Mouse (Mus musculus) heart, embryonic 10.5 days (tissue): Measurements from ENCODE around the gene Bik. TPM values are rescaled to one million over a fixed set of nuclear protein-coding genes. Genes with fewer than 3 reads are reported as not detected.
A peak's percentile ranks its signal among the peaks of the same experiment; 100 is the strongest.

ENCODE experiments used
- DNase-seq: peaks from one replicate; pipeline ENCODE4 v3.0.0-alpha.2; 2017; ENCODE audit warnings: low spot score
- H3K27ac ChIP-seq: fragments of 300-500 bp; sonication (generic); 2 replicates; pipeline ENCODE4 v1.5.1; 2016; ENCODE audit warnings: mild to moderate bottlenecking
- H3K27me3 ChIP-seq: fragments of 300-500 bp; sonication (generic); 2 replicates; pipeline ENCODE4 v1.6.1; 2016; ENCODE audit warnings: mild to moderate bottlenecking; ENCODE audit not compliant: poor library complexity, insufficient read depth, severe bottlenecking
- H3K36me3 ChIP-seq: fragments of 300-500 bp; sonication (generic); 2 replicates; pipeline ENCODE4 v1.6.1; 2016; ENCODE audit warnings: mild to moderate bottlenecking, moderate library complexity
- H3K4me1 ChIP-seq: fragments of 300-500 bp; sonication (generic); 2 replicates; pipeline ENCODE4 v1.6.1; 2016; ENCODE audit warnings: mild to moderate bottlenecking
- H3K4me3 ChIP-seq: fragments of 300-500 bp; sonication (generic); 2 replicates; pipeline ENCODE4 v1.5.1; 2016; ENCODE audit warnings: mild to moderate bottlenecking, moderate library complexity
- H3K9me3 ChIP-seq: fragments of 300-500 bp; sonication (generic); 2 replicates; pipeline ENCODE4 v1.6.1; 2016; ENCODE audit warnings: mild to moderate bottlenecking, moderate library complexity
- whole genome bisulfite sequencing: fragments of 180-500 bp; shearing (Covaris S2); methylation state at CpG from one replicate; pipeline ENCODE4 v1.1.7; 2016; 5-methylcytosine and 5-hydroxymethylcytosine counted together
- polyA plus RNA-seq: library from polyadenylated mRNA; unstranded; fragments of >200 nt; fragmentation: Nextera tagmentation; extraction: Ambion mirVana; gene quantifications from 2 replicates; pipeline ENCODE4 v1.2.1, GENCODE M21; 2016

Bik gene
- 17.4 and 29.8 TPM in 2 replicates for polyA plus RNA-seq

DNA sequence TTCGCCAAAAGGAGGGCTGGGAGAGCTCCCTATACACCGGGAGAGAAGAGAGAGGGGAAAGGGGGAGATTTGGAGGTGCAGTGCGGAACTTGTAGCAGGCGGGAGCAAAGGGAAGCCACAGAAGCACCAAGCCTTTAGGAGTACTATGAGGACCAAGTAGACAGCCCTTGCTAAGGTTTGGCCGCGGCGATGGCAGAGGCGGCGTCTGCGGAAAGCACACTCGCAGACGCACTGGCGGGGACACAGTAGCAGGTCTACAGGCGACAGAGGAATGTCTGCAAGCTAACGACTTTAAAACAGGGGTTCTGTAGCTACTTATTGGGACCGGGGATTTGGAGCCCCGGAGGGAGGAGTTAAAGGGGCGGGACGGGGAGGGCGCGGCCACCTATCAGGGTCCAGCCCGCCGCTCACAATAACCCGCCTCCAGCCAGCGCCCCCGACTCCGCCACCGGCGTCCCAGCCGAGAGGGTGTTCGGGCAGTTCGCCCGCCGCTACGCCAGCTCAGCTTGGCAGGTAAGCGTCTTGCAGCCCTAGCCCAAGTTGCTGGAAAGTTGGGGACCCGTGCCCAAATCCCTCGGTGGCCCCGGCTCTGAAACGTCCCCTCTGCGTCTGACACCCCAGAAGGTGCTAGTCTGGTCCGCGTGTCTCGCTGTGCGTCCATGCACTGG, at the start of gene Bik:
Gene Bik, plus strand, starts transcription at position 439 of the 668 bp plus-strand sequence.
- Histone ChIP-seq H3K36me3 (peaks cover 12% of the 10 kb centered on the region), H3K27me3 (peaks cover 19% of the 10 kb centered on the region), H3K4me3 (peak within 1 kb of the TSS; percentile 77), H3K9me3 (no peaks in the 10 kb centered on the region), H3K4me1 (peaks cover 93% of the 10 kb centered on the region), H3K27ac (peak within 1 kb of the TSS; percentile 88)
- under 1% methylated on average over 45 of the region's 45 CpGs for WGBS
- DNase-seq, result peak; percentile 91

DNA sequence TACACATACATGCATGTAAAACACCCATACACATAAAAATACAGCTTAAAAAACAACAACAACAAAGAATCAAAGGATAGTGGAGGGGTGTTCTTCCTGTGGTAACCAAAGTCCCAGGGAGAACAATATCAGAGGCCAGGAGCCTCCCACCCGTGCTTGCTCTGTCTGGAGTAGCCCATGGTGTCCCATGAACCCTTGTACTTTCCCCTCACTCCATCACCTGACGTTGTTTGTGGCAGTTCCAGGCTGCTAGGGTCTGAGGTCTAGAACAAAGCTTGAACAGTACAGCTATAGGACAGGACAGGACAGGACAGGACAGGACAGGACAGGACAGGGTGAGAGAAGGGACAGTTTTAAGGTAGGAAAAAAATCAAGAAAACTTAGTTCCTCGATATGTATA, 48.6 kb upstream of the Bik start:
- Histone ChIP-seq H3K27ac (no peak overlapping the region), H3K27me3 (peaks cover 4% of the 10 kb centered on the region; the same call in 1 of the 2 replicates), H3K4me1 (peaks cover 34% of the 10 kb centered on the region), H3K36me3 (no peaks in the 10 kb centered on the region), H3K9me3 (no peaks in the 10 kb centered on the region), H3K4me3 (no peak overlapping the region)
- no peak for DNase-seq
- WGBS, result 68% methylated on average over 3 of the region's 3 CpGs

DNA sequence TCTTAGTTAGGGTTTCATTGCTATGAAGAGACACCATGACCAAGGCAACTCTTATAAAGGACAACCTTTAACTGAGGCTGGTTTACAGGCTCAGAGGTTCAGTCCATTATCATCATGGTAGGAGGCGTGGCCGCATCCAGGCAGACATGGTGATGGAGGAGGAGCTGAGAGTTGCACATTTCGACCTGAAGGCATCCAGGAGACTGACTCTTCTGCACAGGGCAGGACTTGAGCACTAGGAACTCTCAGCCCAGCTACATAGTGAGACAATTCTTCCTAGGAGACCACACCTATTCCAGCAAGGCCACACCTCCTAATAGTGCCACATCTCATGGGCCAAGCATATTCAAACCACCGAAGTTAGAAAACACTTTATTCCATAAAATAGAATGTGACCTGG, 46.8 kb upstream of the Bik start:
- WGBS, result 83% methylated on average over 4 of the region's 4 CpGs
- Histone ChIP-seq H3K9me3 (no peaks in the 10 kb centered on the region), H3K4me1 (peaks cover 21% of the 10 kb centered on the region), H3K36me3 (peaks cover 8% of the 10 kb centered on the region; the same call in 1 of the 2 replicates), H3K4me3 (no peak overlapping the region), H3K27ac (no peak overlapping the region), H3K27me3 (peaks cover 4% of the 10 kb centered on the region; the same call in 1 of the 2 replicates)
- no peak for DNase-seq

GRCm38 (mm10) chr15:83481236-83481780, 45.4 kb upstream of the Bik start:
- no peaks in the 10 kb centered on the region for H3K9me3 ChIP-seq
- peaks cover 21% of the 10 kb centered on the region for H3K4me1 ChIP-seq
- no peak overlapping the region for H3K4me3 ChIP-seq
- 66% methylated on average over 10 of the region's 10 CpGs for WGBS
- no peak for DNase-seq
- H3K27me3 ChIP-seq, result peaks cover 4% of the 10 kb centered on the region; the same call in 1 of the 2 replicates
- H3K27ac ChIP-seq, result no peak overlapping the region
- peaks cover 17% of the 10 kb centered on the region; the same call in 1 of the 2 replicates for H3K36me3 ChIP-seq

DNA sequence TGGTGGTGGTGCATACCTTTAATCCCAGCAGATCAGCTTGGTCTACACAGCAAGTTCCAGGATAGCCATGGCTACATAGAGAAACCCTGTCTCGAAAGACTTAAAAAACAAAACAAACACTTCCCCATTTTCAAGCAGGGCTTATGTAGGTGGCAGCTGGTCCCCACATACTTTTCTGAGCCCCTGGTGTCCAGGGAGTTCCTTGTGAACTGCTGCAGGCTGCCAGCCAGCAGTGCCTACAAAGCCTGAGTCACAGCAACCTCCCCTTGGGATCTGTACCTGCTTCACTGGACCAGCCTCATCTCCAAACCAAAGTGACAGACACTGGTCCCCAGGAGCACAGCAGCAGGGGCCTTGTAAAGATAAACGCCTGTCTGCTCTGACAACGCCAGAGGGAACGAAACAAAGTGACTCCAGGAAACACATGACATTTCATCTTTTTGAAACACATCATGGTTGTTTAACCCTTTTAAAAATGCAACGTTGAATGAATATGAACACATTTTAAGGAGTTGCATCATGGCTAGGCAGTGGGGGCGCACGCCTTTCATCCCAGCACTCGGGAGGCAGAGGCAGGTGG, 43.9 kb upstream of the Bik start:
- Histone ChIP-seq H3K36me3 (peaks cover 19% of the 10 kb centered on the region; the same call in 1 of the 2 replicates), H3K4me1 (peaks cover 23% of the 10 kb centered on the region), H3K27me3 (peaks cover 4% of the 10 kb centered on the region; the same call in 1 of the 2 replicates), H3K4me3 (no peak overlapping the region), H3K27ac (no peak overlapping the region), H3K9me3 (no peaks in the 10 kb centered on the region)
- no peak for DNase-seq
- 69% methylated on average over 8 of the region's 8 CpGs for WGBS

- Histone ChIP-seq H3K36me3 (peaks cover 19% of the 10 kb centered on the region; the same call in 1 of the 2 replicates), H3K4me1 (peaks cover 28% of the 10 kb centered on the region), H3K27ac (no peak overlapping the region), H3K4me3 (no peak overlapping the region), H3K27me3 (peaks cover 4% of the 10 kb centered on the region; the same call in 1 of the 2 replicates), H3K9me3 (no peaks in the 10 kb centered on the region)
- no peak for DNase-seq
- 32% methylated on average over 2 of the region's 2 CpGs for WGBS
These were observed 43.2 kb upstream of the Bik start for GRCm38 (mm10) chr15:83483482-83483881.

DNA sequence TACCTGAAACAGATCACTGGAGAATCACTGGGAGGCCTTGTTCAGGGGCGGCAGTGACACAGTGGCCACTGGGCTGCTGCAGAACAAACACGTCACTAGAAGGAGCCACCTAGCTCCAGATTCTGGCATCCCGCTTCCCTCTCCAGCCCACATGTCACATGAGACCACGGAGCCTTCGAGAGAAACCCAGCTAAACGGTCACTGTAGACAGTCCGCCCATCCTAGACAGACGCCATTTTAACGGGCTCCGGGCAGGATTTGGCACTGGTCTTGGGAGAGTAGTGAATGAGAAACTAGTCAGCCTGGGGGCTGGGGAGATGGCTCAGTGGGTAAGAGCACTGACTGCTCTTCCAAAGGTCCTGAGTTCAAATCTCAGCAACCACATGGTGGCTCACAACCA, 42.4 kb upstream of the Bik start:
- Histone ChIP-seq H3K4me3 (no peak overlapping the region), H3K36me3 (peaks cover 19% of the 10 kb centered on the region; the same call in 1 of the 2 replicates), H3K4me1 (peaks cover 22% of the 10 kb centered on the region), H3K9me3 (no peaks in the 10 kb centered on the region), H3K27ac (no peak overlapping the region), H3K27me3 (peaks cover 4% of the 10 kb centered on the region; the same call in 1 of the 2 replicates)
- 90% methylated on average over 10 of the region's 10 CpGs for WGBS
- DNase-seq, result no peak

GRCm38 (mm10) chr15:83487477-83488115, 39.1 kb upstream of the Bik start:
- no peaks in the 10 kb centered on the region for H3K27me3 ChIP-seq
- H3K36me3 ChIP-seq, result peaks cover 36% of the 10 kb centered on the region; the same call in 1 of the 2 replicates
- peaks cover 20% of the 10 kb centered on the region for H3K4me1 ChIP-seq
- H3K27ac ChIP-seq, result 0 out of 2 replicates have a peak overlapping the region, but pooled peaks have one; percentile 6
- no peak for DNase-seq
- H3K9me3 ChIP-seq, result no peaks in the 10 kb centered on the region
- H3K4me3 ChIP-seq, result no peak overlapping the region
- WGBS, result 56% methylated on average over 9 of the region's 9 CpGs

- H3K27ac ChIP-seq, result peak overlapping the region; percentile 22; the same call in 1 of the 2 replicates
- DNase-seq, result no peak
- no peaks in the 10 kb centered on the region for H3K27me3 ChIP-seq
- no peaks in the 10 kb centered on the region for H3K9me3 ChIP-seq
- H3K4me1 ChIP-seq, result peaks cover 18% of the 10 kb centered on the region
- no peak overlapping the region for H3K4me3 ChIP-seq
- 78% methylated on average over 20 of the region's 20 CpGs for WGBS
- H3K36me3 ChIP-seq, result peaks cover 33% of the 10 kb centered on the region; the same call in 1 of the 2 replicates
These were observed 37.2 kb upstream of the Bik start for GRCm38 (mm10) chr15:83489471-83489870.

DNA sequence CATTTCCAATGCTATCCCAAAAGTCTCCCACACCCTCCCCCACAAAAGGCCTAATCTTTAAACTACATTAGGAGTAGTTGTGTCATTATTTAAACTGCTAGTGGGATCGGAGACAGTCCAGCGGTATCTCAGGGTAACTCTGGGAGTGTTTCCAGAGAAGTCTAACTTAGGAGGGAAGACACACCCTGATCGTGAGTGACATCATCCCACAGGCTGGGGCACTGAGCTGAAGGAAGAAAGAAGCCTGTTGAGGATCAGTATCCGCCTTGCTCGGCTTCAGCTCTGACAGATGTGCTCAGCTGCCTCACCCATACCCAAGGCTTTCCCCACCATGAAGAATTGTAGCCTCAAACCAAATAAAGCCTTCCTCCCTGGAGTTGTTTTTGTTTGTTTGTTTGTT, 34.8 kb upstream of the Bik start:
- peaks cover 42% of the 10 kb centered on the region for H3K36me3 ChIP-seq
- DNase-seq, result no peak

DNA sequence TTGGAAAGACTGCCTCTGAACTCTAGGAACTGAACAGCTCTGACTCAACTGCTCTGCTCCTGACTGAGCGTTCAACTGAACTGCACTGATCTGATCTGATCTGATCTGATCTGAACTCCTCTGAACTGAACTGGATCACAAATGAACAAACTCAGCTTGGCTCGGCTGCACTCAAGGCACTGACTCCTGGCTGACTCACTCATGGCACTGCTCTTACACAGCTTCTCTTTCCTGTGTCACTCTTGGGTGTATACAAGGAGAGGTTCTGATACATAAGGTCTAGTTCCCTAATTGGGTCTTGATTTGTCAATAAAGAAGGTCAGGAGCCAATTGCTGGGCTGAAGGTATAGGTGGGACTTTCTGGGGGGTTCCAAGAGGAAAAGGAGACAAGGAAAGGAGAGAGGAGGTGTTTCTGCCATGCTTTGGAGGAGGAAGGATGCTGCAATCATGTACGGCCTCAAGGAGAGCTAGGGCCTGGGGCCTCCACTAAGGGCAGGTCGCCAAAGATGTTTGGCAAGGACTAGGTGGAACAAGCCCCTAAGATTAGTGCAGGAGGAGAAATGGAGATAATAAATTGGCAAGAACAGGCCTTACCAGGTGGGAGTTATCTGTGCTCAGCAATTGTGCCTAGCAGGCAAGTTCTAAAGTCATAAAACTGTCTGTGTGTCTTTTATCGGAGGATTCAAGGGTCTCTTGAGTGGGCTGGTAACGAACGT, 32.6 kb upstream of the Bik start:
- no peak overlapping the region for H3K27ac ChIP-seq
- H3K4me1 ChIP-seq, result peaks cover 11% of the 10 kb centered on the region; the same call in 1 of the 2 replicates
- no peaks in the 10 kb centered on the region for H3K27me3 ChIP-seq
- DNase-seq, result no peak
- WGBS, result 82% methylated on average over 7 of the region's 7 CpGs
- H3K4me3 ChIP-seq, result no peak overlapping the region
- H3K9me3 ChIP-seq, result no peaks in the 10 kb centered on the region
- H3K36me3 ChIP-seq, result peaks cover 62% of the 10 kb centered on the region

More for the DNA sequence above, 34.8 kb upstream of the Bik start:
- H3K4me1 ChIP-seq, result peaks cover 25% of the 10 kb centered on the region
- H3K27me3 ChIP-seq, result no peaks in the 10 kb centered on the region
- no peaks in the 10 kb centered on the region for H3K9me3 ChIP-seq
- 50% methylated on average over 5 of the region's 5 CpGs for WGBS
- H3K27ac ChIP-seq, result no peak overlapping the region
- no peak overlapping the region for H3K4me3 ChIP-seq

GRCm38 (mm10) chr15:83494572-83494920, 32.1 kb upstream of the Bik start:
- Histone ChIP-seq H3K4me3 (no peak overlapping the region), H3K9me3 (no peaks in the 10 kb centered on the region), H3K36me3 (peaks cover 67% of the 10 kb centered on the region), H3K4me1 (peaks cover 8% of the 10 kb centered on the region; the same call in 1 of the 2 replicates), H3K27me3 (no peaks in the 10 kb centered on the region), H3K27ac (no peak overlapping the region)
- no peak for DNase-seq
- WGBS, result 70% methylated on average over 6 of the region's 6 CpGs
